Mouse (Mus musculus) liver, embryonic 13.5 days (tissue): ENCODE measurements at regions not wholly inside any gene's neighbourhood (a gene's known extent, or its start where the extent isn't known, plus 50 kb on each side); places are given as distances from the start of the nearest gene placed in this dataset.

ENCODE experiments used
- ATAC-seq: fragments of 200-750 bp; cut with Nextera tagmentation; 2 replicates; pipeline ENCODE4 v1.8.0; 2017; ENCODE audit warnings: low read depth, mild to moderate bottlenecking, moderate number of reproducible peaks, moderate library complexity
- DNase-seq: peaks from one replicate; pipeline ENCODE4 v3.0.0; 2022
- H3K27ac ChIP-seq: fragments of 300-500 bp; sonication (generic); 2 replicates; pipeline ENCODE4 v1.5.1; 2015; ENCODE audit warnings: moderate library complexity, mild to moderate bottlenecking, inconsistent platforms
- H3K27me3 ChIP-seq: fragments of 300-500 bp; sonication (generic); 2 replicates; pipeline ENCODE4 v1.6.1; 2015; ENCODE audit warnings: mild to moderate bottlenecking, inconsistent platforms
- H3K36me3 ChIP-seq: fragments of 300-500 bp; sonication (generic); 2 replicates; pipeline ENCODE4 v1.6.1; 2015; ENCODE audit warnings: mild to moderate bottlenecking, inconsistent platforms
- H3K4me1 ChIP-seq: fragments of 300-500 bp; sonication (generic); replicated peaks from 2 replicates; pipeline ENCODE4 v1.6.1; 2015; ENCODE audit warnings: inconsistent platforms
- H3K4me2 ChIP-seq: fragments of 300-500 bp; sonication (generic); 2 replicates; pipeline ENCODE4 v1.6.1; 2015; ENCODE audit warnings: inconsistent platforms, mild to moderate bottlenecking, moderate library complexity
- H3K4me3 ChIP-seq: fragments of 300-500 bp; sonication (generic); replicated peaks from 2 replicates; pipeline ENCODE4 v1.5.1; 2015; ENCODE audit warnings: mild to moderate bottlenecking, inconsistent platforms
- H3K9ac ChIP-seq: fragments of 300-500 bp; sonication (generic); 2 replicates; pipeline ENCODE4 v1.6.1; 2015; ENCODE audit warnings: mild to moderate bottlenecking, inconsistent platforms
- H3K9me3 ChIP-seq: fragments of 300-500 bp; sonication (generic); replicated peaks from 2 replicates; pipeline ENCODE4 v1.6.1; 2016; ENCODE audit warnings: inconsistent platforms
- WGBS: fragments of 180-500 bp; shearing (Covaris S2); methylation state at CpG from one replicate; pipeline ENCODE4 v1.1.7; 2015; ENCODE audit not compliant: insufficient replicate concordance; 5-methylcytosine and 5-hydroxymethylcytosine counted together

DNA sequence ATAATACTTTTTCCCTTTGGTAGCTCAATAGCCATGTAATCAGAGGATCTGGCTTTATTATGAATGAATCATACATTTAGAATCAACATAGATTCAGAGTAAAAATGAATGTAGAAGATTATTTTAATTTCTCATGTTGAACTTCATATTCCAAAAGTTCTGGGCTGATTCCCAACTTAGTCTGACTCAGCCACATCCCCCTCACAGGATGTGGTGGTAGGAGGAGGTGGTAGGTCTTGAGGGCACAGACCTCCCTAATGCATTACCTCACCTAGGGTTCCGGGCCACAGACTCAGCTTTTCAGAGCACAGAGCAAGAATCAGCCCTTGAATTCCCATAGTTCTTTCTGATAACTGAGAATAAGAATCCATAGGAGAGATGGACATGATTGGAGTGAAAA lies 99.4 kb upstream of the Fn1 start:
- no peak overlapping the region for H3K9ac ChIP-seq
- H3K4me1 ChIP-seq = no peaks in the 10 kb centered on the region
- no peak for DNase-seq
- no peaks in the 10 kb centered on the region for H3K27me3 ChIP-seq
- H3K9me3 ChIP-seq = no peaks in the 10 kb centered on the region
- H3K4me3 ChIP-seq = no peak overlapping the region
- ATAC-seq = no peak
- no peaks in the 10 kb centered on the region for H3K36me3 ChIP-seq
- WGBS = 65% methylated on average over 1 of the region's 1 CpGs
- H3K4me2 ChIP-seq = no peak overlapping the region
- no peak overlapping the region for H3K27ac ChIP-seq

DNA sequence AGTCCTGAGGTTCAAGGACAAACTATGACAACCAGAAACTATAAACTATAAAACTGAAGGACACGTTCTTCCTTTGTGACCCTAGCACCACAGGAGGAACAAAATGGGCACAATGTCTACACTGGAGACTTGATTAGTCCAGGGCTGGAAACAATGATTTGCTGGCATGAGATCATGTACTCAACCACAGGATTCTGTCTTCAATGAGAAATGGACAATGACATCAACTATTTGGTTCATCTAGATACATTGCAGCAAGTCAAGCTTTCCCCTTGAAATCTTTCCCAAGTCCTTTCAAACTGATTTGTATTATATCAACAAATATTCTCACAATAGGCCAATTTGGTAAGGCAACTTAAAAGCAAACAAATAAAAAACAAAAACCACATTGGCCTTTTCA lies 98.6 kb upstream of the Fn1 start:
- Histone ChIP-seq H3K9ac (no peak overlapping the region), H3K27me3 (no peaks in the 10 kb centered on the region), H3K9me3 (no peaks in the 10 kb centered on the region), H3K4me2 (no peak overlapping the region), H3K36me3 (no peaks in the 10 kb centered on the region), H3K4me1 (no peaks in the 10 kb centered on the region), H3K27ac (no peak overlapping the region), H3K4me3 (no peak overlapping the region)
- DNase-seq (no peak), ATAC-seq (no peak)
- WGBS = 58% methylated on average over 1 of the region's 1 CpGs

DNA sequence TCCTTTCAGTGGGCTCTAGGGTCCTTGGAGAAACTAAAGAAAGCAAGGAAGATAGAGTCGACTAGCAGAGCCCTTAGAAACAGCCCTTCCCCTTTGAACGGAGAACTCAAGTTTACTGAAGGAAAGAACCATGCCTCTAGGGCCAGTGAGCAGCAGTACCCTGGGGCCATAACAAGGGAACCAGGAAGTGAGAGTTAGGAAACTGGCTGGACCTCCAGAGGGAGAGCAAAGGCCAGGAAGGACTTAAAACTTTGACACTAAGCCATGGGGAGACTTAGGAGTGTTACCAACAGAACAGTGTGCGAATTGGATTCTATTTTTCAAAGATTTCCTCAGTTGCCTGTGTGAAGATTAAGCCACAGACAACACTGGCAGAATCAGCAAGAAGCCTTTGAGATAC lies 82.6 kb upstream of the Fn1 start:
- DNase-seq = no peak
- Histone ChIP-seq H3K27ac (no peak overlapping the region), H3K9ac (no peak overlapping the region), H3K4me3 (no peak overlapping the region), H3K36me3 (no peaks in the 10 kb centered on the region), H3K27me3 (no peaks in the 10 kb centered on the region), H3K9me3 (no peaks in the 10 kb centered on the region), H3K4me2 (no peak overlapping the region), H3K4me1 (peaks cover 18% of the 10 kb centered on the region)
- WGBS = 40% methylated on average over 3 of the region's 3 CpGs
- ATAC-seq = no peak

DNA sequence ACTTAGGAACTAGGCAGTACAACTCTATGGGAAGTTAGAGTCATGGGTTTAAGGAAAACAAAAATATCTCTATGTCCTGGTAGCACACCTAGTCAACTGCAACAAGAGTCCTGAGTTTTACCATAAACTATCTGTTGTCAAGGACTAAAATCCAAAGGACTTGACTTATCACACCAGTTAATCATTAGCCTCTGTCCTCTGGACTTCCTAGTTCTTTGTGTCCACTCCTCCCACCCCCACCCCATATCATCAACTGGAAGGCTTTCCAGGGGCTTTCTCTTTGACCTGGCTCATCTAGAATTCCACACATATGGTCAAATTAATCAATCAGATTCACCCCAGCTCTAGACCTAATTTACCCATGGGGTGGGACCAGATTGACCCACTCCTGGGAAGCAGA lies 78.6 kb upstream of the Fn1 start:
- no peak for DNase-seq
- no peak for ATAC-seq
- Histone ChIP-seq H3K36me3 (no peaks in the 10 kb centered on the region), H3K9me3 (no peaks in the 10 kb centered on the region), H3K4me1 (peaks cover 35% of the 10 kb centered on the region), H3K27me3 (no peaks in the 10 kb centered on the region), H3K4me3 (no peak overlapping the region), H3K27ac (no peak overlapping the region), H3K4me2 (no peak overlapping the region), H3K9ac (no peak overlapping the region)

DNA sequence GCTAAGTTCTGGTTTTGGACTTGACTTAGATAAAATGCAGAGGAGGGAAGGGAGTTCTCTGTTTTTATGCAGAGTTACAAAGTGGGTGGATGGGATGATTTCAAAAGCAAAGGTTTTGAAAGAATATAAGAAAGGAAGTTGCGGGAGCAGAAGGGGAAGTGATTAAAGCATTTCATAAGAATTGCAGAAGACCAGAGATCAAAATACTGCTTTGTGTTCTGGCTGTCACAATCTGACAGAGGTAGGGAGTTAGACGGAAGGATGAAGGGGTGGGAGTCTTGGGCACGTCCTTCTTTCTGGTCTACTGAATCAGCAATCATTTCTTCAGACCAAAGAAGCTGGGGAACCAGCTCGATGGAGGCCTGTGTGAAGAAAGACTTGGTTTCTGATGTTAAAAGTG lies 78.0 kb upstream of the Fn1 start:
- WGBS = 8% methylated on average over 4 of the region's 4 CpGs
- H3K27ac ChIP-seq = peak overlapping the region; percentile 18; the same call in 1 of the 2 replicates
- H3K36me3 ChIP-seq = no peaks in the 10 kb centered on the region
- H3K27me3 ChIP-seq = no peaks in the 10 kb centered on the region
- H3K9ac ChIP-seq = no peak overlapping the region
- H3K4me2 ChIP-seq = no peak overlapping the region
- DNase-seq = no peak
- peaks cover 35% of the 10 kb centered on the region for H3K4me1 ChIP-seq
- H3K9me3 ChIP-seq = no peaks in the 10 kb centered on the region
- no peak overlapping the region for H3K4me3 ChIP-seq
- ATAC-seq = no peak

DNA sequence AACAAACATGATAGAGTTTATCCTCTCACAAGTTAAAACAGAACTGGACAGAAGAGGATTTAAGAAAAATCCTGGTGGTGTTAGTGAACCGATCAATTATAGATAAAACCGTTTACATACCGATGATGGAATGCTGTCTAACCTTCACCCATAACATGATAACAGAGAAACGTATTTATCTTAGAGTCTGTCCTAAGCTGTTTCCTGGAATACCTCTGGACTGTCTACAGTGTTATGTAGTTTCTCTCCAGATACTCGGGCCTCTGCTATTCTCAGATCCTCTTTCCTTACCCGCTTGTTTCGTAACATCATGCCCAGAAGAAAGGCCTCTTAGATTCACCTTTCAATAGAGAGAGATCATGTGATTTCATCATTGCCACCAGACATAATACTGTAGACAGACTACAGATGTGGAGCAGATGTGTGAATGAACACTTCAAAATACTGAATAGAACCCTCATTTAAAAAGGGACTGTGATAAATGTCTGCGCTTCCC lies 75.9 kb upstream of the Fn1 start:
- DNase-seq = no peak
- H3K36me3 ChIP-seq = no peaks in the 10 kb centered on the region
- H3K4me1 ChIP-seq = peaks cover 35% of the 10 kb centered on the region
- H3K9ac ChIP-seq = no peak overlapping the region
- H3K4me2 ChIP-seq = no peak overlapping the region
- 57% methylated on average over 8 of the region's 8 CpGs for WGBS
- no peaks in the 10 kb centered on the region for H3K27me3 ChIP-seq
- no peak overlapping the region for H3K27ac ChIP-seq
- H3K9me3 ChIP-seq = no peaks in the 10 kb centered on the region
- ATAC-seq = no peak; the same call in 1 of the 2 replicates
- no peak overlapping the region for H3K4me3 ChIP-seq

DNA sequence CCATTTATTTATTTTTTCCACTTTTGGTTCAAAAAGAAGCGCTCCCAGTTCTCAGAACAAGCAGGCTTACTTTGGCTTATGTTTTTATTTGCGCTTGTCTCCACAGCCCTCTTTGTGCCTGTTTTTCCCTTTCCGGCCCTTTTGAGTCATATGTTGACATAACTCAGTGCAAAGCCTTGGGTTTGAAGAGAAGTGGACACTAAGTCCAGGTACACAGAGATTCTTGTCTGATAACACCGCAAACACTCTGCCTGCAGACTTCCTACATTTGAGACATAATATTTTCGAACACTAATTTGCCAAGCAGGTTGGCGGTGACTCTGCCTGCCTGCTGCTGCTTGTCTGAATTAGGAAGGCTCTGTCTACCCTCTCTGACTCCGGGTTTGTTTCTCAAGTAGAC lies 70.8 kb upstream of the Fn1 start:
- H3K9ac ChIP-seq = no peak overlapping the region
- no peak overlapping the region for H3K4me3 ChIP-seq
- DNase-seq = no peak
- no peaks in the 10 kb centered on the region for H3K36me3 ChIP-seq
- WGBS = 57% methylated on average over 7 of the region's 7 CpGs
- H3K27ac ChIP-seq = 0 out of 2 replicates have a peak overlapping the region, but pooled peaks have one; percentile 56
- H3K4me1 ChIP-seq = peaks cover 8% of the 10 kb centered on the region
- no peaks in the 10 kb centered on the region for H3K9me3 ChIP-seq
- H3K4me2 ChIP-seq = no peak overlapping the region
- no peaks in the 10 kb centered on the region for H3K27me3 ChIP-seq
- 0 out of 2 replicates have a peak, but pooled peaks have one; percentile 48 for ATAC-seq

DNA sequence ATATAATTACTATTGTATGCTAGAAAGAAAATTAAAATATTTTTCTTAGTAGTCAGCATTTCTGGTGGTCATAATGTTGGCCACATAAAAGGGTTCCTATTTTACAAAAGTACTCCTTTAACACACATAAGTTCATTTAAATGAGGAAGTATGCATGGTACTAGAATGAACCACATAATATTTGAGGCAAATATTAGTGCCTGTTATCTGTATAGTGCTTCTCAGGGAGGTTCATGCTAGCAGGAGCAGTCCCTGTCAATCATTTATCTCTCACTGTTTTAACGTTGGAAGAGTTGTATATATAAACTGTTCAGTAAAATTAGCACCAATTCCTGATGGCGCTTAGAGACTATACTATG lies 70.0 kb upstream of the Fn1 start:
- WGBS = 25% methylated on average over 2 of the region's 2 CpGs
- H3K27ac ChIP-seq = peak overlapping the region; percentile 56; the same call in 1 of the 2 replicates
- no peak for ATAC-seq

DNA sequence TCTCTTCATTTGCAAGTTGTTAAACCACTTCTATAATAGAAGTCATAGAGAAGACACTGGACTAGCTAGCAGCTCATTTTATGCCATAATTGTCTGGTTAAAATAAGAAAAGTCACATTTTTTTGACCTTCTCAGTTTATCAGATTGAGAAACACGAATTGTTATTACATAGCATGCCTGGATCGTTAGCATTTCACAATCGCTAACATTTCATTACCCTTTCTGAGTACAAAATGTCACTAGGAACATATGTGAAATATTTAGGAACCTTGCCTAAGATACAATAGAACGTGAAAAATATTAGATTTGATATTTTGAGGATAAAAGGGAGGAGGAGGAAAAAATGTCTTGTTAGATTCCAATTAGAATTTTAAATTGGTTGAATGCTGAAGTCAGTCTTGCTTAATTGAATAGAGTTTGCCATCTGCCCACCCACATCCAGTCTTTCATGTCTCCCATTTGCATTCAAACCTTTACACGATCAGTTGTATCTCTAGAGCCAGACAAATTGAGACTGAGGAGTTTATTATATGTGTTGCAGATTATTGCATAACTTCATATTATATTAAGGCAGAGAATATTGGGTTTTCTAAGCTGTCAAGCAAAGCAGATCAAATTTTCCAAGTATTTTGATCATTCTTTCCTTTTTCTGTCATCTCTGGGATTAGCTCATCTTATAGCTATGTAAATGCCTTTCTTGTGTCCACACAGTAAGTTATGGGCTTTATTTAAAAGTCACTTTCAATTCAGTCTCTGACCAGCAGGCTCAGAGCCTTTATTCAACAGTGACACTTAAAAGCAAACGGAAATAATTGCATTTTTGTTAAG lies 69.4 kb upstream of the Fn1 start:
- H3K4me2 ChIP-seq = no peak overlapping the region
- H3K36me3 ChIP-seq = no peaks in the 10 kb centered on the region
- H3K9ac ChIP-seq = no peak overlapping the region
- H3K4me3 ChIP-seq = no peak overlapping the region
- H3K27me3 ChIP-seq = no peaks in the 10 kb centered on the region
- 59% methylated on average over 6 of the region's 6 CpGs for WGBS
- H3K27ac ChIP-seq = no peak overlapping the region
- H3K4me1 ChIP-seq = peaks cover 4% of the 10 kb centered on the region; the same call in 1 of the 2 replicates
- DNase-seq = no peak
- H3K9me3 ChIP-seq = no peaks in the 10 kb centered on the region
- ATAC-seq = no peak

More for the DNA sequence above, 70.0 kb upstream of the Fn1 start:
- Histone ChIP-seq H3K4me3 (no peak overlapping the region), H3K27me3 (no peaks in the 10 kb centered on the region), H3K4me2 (no peak overlapping the region), H3K9ac (no peak overlapping the region), H3K4me1 (peaks cover 4% of the 10 kb centered on the region; the same call in 1 of the 2 replicates), H3K9me3 (no peaks in the 10 kb centered on the region), H3K36me3 (no peaks in the 10 kb centered on the region)
- DNase-seq = no peak
